Mouse (Mus musculus) thymus, adult 2 months (tissue): ENCODE measurements around the gene Gpr15.

Source experiments
- CTCF ChIP-seq: fragments of 200-500 bp; IDR thresholded peaks from 2 replicates; pipeline ENCODE4 v1.5.1; 2012; ENCODE audit warnings: mild to moderate bottlenecking, control low read depth, low read length, moderate library complexity, borderline replicate concordance; ENCODE audit not compliant: control insufficient read depth, poor library complexity, insufficient read depth; ENCODE audit errors: extremely low read depth
- POLR2A ChIP-seq: fragments of 200-500 bp; IDR thresholded peaks from 2 replicates; pipeline ENCODE4 v1.6.1; 2012; ENCODE audit warnings: mild to moderate bottlenecking, low read length, control low read depth, moderate library complexity; ENCODE audit not compliant: control insufficient read depth, poor library complexity, insufficient read depth; ENCODE audit errors: extremely low read depth

- no peak for TF ChIP-seq CTCF
- no peak for TF ChIP-seq POLR2A
Observed at GRCm38 (mm10) chr16:58668586-58668985, 50.3 kb downstream of the Gpr15 start.
